Mouse (Mus musculus): ENCODE results near the gene Bpifc. TPM values are rescaled to one million over a fixed set of nuclear protein-coding genes. Genes with fewer than 3 reads are reported as not detected.
A peak's percentile ranks its signal among the peaks of the same experiment; 100 is the strongest.

Bpifc gene
- polyA plus RNA-seq, 1 experiment from 2014 or later = 14.9 TPM

DNA sequence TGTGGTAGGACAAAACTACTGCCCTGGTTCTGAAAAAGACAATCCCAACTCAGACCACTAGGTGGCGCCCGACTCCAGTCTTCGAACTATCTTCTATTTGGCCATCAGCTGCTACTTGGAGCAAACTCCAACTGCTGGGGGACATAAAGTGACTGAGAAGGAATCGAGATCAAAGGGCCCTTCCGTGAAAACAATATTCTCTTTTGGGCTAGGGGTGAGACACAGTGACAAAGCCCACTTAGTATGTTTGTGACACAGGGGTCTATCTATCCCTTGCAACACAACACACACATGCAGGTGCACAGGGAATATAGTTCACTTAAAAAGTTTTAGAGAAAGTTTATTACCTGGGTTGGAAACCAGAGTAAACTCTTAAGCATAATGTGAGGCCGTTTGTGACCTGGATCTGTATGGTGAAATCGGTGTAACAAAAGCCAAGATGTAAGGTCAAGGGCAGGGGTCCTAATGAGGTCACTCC is 43.5 kb downstream of the Bpifc start:
- WGBS = 11% methylated on average over 7 of the region's 7 CpGs

DNA sequence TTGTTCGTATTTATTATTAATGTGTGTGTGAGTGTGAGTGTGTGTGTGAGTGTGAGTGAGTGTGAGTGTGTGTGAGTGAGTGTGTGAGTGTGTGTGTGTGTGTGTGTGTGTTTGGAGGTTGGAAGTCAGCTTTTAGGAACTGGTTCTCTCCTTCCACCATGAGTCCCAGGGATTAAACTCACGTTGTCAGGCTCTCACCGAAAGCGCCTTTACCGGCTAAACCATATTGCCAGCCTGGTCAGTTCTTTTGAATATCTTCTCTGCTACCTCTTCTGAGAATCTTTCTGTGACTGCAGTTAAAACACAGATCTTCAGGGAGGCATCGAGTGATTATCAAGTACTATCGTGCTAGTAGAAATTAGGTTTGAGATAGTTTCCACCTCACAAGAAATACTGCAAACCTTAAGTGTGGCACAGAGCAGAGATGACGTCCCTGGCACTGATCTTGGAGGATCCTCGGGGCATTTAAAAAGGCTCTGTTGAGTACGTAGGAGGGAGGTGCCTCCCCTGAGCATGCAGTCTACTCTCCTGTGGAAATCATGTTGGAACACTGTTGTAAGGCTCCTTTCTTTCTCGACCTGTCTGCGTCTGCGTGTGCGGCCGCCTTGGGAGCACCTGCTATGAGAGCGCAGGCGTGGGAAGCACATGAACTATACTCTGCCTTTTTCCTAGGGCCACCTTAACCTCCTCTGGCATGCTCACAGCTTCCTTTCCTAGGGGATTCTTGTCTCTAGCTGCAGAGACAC is 44.1 kb downstream of the Bpifc start:
- Histone ChIP-seq H3K9me3 (ENCODE audit: control insufficient read depth, low read length) (no peaks in the 10 kb centered on the region), H3K4me1 (replicated peaks; ENCODE audit: control insufficient read depth, insufficient read depth) (no peaks in the 10 kb centered on the region), H3K4me3 (ENCODE audit: low read depth, low read length) (no peak overlapping the region), H3K36me3 (ENCODE audit: control insufficient read depth, insufficient read depth, low read length) (no peaks in the 10 kb centered on the region), H3K4me2 (replicated peaks; ENCODE audit: low read depth) (no peak overlapping the region), H3K9ac (ENCODE audit: low read length) (no peak overlapping the region), H3K27ac (replicated peaks) (no peak overlapping the region), H3K27me3 (ENCODE audit: control insufficient read depth, insufficient read depth, low read length) (no peaks in the 10 kb centered on the region)
- WGBS = 59% methylated on average over 17 of the region's 17 CpGs
- DNase-seq (ENCODE audit: low spot score) (no peak), ATAC-seq (ENCODE audit: low FRiP score, low TSS enrichment) (no peak; the same call in 1 of the 2 replicates)
- TF ChIP-seq EP300 (optimal IDR thresholded peaks at IDR 0.05) (no peak), CTCF (IDR thresholded peaks at IDR 0.05; ENCODE audit: low read depth) (no peak)

More for the DNA sequence above, 43.5 kb downstream of the Bpifc start:
- DNase-seq (ENCODE audit: low spot score) (peak; percentile 84), ATAC-seq (ENCODE audit: low FRiP score, low TSS enrichment) (peak; percentile 54; the same call in 1 of the 2 replicates)
- H3K4me2 ChIP-seq (replicated peaks; ENCODE audit: low read depth) = no peak overlapping the region
- no peak for TF ChIP-seq EP300 (optimal IDR thresholded peaks at IDR 0.05)
- TF ChIP-seq CTCF (IDR thresholded peaks at IDR 0.05; ENCODE audit: low read depth) = peak; percentile 95
- no peaks in the 10 kb centered on the region for H3K36me3 ChIP-seq (ENCODE audit: control insufficient read depth, insufficient read depth, low read length)
- no peaks in the 10 kb centered on the region for H3K4me1 ChIP-seq (replicated peaks; ENCODE audit: control insufficient read depth, insufficient read depth)
- no peak overlapping the region for H3K9ac ChIP-seq (ENCODE audit: low read length)
- no peaks in the 10 kb centered on the region for H3K27me3 ChIP-seq (ENCODE audit: control insufficient read depth, insufficient read depth, low read length)
- no peak overlapping the region for H3K4me3 ChIP-seq (ENCODE audit: low read depth, low read length)
- no peak overlapping the region for H3K27ac ChIP-seq (replicated peaks)
- no peaks in the 10 kb centered on the region for H3K9me3 ChIP-seq (ENCODE audit: control insufficient read depth, low read length)

GRCm38 (mm10) chr10:85966476-85966875 is 45.2 kb downstream of the Bpifc start:
- no peak for DNase-seq (ENCODE audit: low spot score)
- Histone ChIP-seq H3K4me3 (ENCODE audit: low read depth, low read length) (no peak overlapping the region), H3K27ac (replicated peaks) (no peak overlapping the region), H3K9ac (ENCODE audit: low read length) (no peak overlapping the region), H3K27me3 (ENCODE audit: control insufficient read depth, insufficient read depth, low read length) (no peaks in the 10 kb centered on the region), H3K9me3 (ENCODE audit: control insufficient read depth, low read length) (no peaks in the 10 kb centered on the region), H3K36me3 (ENCODE audit: control insufficient read depth, insufficient read depth, low read length) (no peaks in the 10 kb centered on the region), H3K4me2 (replicated peaks; ENCODE audit: low read depth) (no peak overlapping the region), H3K4me1 (replicated peaks; ENCODE audit: control insufficient read depth, insufficient read depth) (no peaks in the 10 kb centered on the region)
- 56% methylated on average over 2 of the region's 2 CpGs for WGBS
- no peak for ATAC-seq (ENCODE audit: low FRiP score, low TSS enrichment)
- no peak for TF ChIP-seq CTCF (IDR thresholded peaks at IDR 0.05; ENCODE audit: low read depth)
- no peak for TF ChIP-seq EP300 (optimal IDR thresholded peaks at IDR 0.05)

DNA sequence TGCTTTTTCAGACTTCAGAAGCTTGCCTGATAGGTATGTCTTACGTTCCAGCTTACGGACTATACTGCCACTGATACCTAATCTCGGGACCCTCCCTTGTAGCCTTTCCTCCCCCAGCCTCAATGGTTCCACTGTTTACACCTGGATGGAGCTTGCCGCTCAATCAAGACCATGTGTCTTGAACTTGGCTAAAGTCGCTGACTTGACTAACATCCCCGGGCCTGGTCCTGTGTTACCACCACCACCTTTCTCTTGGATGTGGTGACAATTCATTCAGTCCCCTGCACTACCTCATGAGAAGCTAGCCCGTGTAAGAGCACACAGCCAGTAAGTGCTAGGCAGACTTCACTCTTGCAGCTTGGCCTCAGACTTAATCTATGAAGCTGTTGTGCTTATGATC is 47.4 kb downstream of the Bpifc start:
- WGBS = 86% methylated on average over 7 of the region's 7 CpGs
- no peaks in the 10 kb centered on the region for H3K36me3 ChIP-seq (ENCODE audit: control insufficient read depth, insufficient read depth, low read length)
- H3K9me3 ChIP-seq (ENCODE audit: control insufficient read depth, low read length) = no peaks in the 10 kb centered on the region
- DNase-seq (ENCODE audit: low spot score) (no peak), ATAC-seq (ENCODE audit: low FRiP score, low TSS enrichment) (no peak)
- no peak overlapping the region for H3K9ac ChIP-seq (ENCODE audit: low read length)
- TF ChIP-seq EP300 (optimal IDR thresholded peaks at IDR 0.05) = no peak
- TF ChIP-seq CTCF (IDR thresholded peaks at IDR 0.05; ENCODE audit: low read depth) = no peak
- no peak overlapping the region for H3K27ac ChIP-seq (replicated peaks)
- no peak overlapping the region for H3K4me3 ChIP-seq (ENCODE audit: low read depth, low read length)
- H3K4me1 ChIP-seq (replicated peaks; ENCODE audit: control insufficient read depth, insufficient read depth) = no peaks in the 10 kb centered on the region
- no peak overlapping the region for H3K4me2 ChIP-seq (replicated peaks; ENCODE audit: low read depth)
- H3K27me3 ChIP-seq (ENCODE audit: control insufficient read depth, insufficient read depth, low read length) = no peaks in the 10 kb centered on the region

DNA sequence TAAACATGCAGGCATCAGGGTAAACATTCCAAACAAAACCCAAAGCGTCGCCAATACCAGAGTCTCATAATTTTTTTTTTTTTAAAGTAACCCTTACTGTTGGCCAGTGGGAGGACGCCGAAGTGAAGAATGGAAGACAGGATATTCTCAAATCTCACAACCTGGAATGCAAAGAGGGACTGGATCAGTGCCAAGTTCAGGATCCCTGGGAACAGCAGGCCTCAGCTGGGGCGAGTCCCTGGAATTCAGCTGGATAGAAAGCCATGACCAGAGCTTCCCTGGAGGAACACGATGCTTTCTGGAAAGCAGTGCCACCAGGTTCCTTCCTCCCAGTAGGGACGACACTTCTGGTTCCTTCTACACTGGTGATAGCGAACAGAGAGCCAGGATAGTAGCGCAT is 48.8 kb downstream of the Bpifc start:
- DNase-seq (ENCODE audit: low spot score) = no peak

DNA sequence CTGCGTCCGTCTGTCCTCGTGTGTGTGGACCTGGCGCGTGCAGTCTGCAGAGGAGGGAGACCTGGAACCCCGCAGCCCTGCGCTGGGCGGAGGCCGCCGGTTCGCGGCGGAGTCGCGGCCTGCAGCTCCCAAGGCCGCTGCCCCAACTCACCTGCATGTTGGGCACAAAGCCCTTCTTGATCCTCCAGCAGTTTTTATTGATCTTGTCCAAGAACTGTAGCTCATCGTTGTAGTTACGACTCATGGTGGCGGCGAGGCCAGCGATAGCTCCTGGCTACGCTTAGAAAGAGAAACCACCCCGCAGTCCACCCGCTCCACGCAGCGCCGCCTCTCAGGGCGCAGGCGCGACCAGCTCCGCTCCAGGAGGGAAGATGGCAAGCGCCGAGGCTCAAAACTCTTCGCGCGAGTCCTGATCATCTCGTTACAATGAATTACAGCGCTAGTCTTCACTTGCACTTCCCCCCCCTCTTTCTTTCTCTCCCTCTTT is 54.2 kb downstream of the Bpifc start, which contains the start of gene Rtcb:
Rtcb (minus strand) TSS at position 360 of the 487 bp plus-strand sequence.
- no peaks in the 10 kb centered on the region for H3K9me3 ChIP-seq (ENCODE audit: control insufficient read depth, low read length)
- DNase-seq (ENCODE audit: low spot score) (peak; percentile 95), ATAC-seq (ENCODE audit: low FRiP score, low TSS enrichment) (peak; percentile 92)
- TF ChIP-seq CTCF (IDR thresholded peaks at IDR 0.05; ENCODE audit: low read depth) (0 out of 2 replicates have a peak, but pooled peaks have one; percentile 24), EP300 (optimal IDR thresholded peaks at IDR 0.05) (no peak)
- WGBS = under 1% methylated on average over 38 of the region's 38 CpGs
- no peaks in the 10 kb centered on the region; the same call in 1 of the 2 replicates for H3K4me1 ChIP-seq (replicated peaks; ENCODE audit: control insufficient read depth, insufficient read depth)
- H3K9ac ChIP-seq (ENCODE audit: low read length) = peak within 1 kb of the TSS; percentile 92
- H3K27ac ChIP-seq (replicated peaks) = peak within 1 kb of the TSS; percentile 88
- peak within 1 kb of the TSS; percentile 95 for H3K4me3 ChIP-seq (ENCODE audit: low read depth, low read length)
- H3K27me3 ChIP-seq (ENCODE audit: control insufficient read depth, insufficient read depth, low read length) = no peaks in the 10 kb centered on the region
- peaks cover 3% of the 10 kb centered on the region; the same call in 1 of the 2 replicates for H3K36me3 ChIP-seq (ENCODE audit: control insufficient read depth, insufficient read depth, low read length)
- H3K4me2 ChIP-seq (replicated peaks; ENCODE audit: low read depth) = peak within 1 kb of the TSS; percentile 56

More for the DNA sequence above, 48.8 kb downstream of the Bpifc start:
- TF ChIP-seq EP300 (optimal IDR thresholded peaks at IDR 0.05) = no peak
- TF ChIP-seq CTCF (IDR thresholded peaks at IDR 0.05; ENCODE audit: low read depth) = no peak
- Histone ChIP-seq H3K9me3 (ENCODE audit: control insufficient read depth, low read length) (no peaks in the 10 kb centered on the region), H3K27ac (replicated peaks) (no peak overlapping the region), H3K4me1 (replicated peaks; ENCODE audit: control insufficient read depth, insufficient read depth) (no peaks in the 10 kb centered on the region), H3K9ac (ENCODE audit: low read length) (no peak overlapping the region), H3K27me3 (ENCODE audit: control insufficient read depth, insufficient read depth, low read length) (no peaks in the 10 kb centered on the region), H3K36me3 (ENCODE audit: control insufficient read depth, insufficient read depth, low read length) (no peaks in the 10 kb centered on the region), H3K4me3 (ENCODE audit: low read depth, low read length) (no peak overlapping the region), H3K4me2 (replicated peaks; ENCODE audit: low read depth) (no peak overlapping the region)
- 42% methylated on average over 9 of the region's 9 CpGs for WGBS
- no peak for ATAC-seq (ENCODE audit: low FRiP score, low TSS enrichment)
